Mouse (Mus musculus) hindbrain, postnatal 0 days (tissue): ENCODE results near the gene Helz. TPM values are rescaled to one million over a fixed set of nuclear protein-coding genes. Genes with fewer than 3 reads are reported as not detected.

Experiments used
- ATAC-seq: fragments of 200-750 bp; cut with Nextera tagmentation; 2 replicates; pipeline ENCODE4 v1.8.0; 2017; ENCODE audit warnings: mild to moderate bottlenecking, moderate TSS enrichment, moderate library complexity
- DNase-seq: peaks from one replicate; pipeline ENCODE4 v3.0.0-alpha.2; 2015; ENCODE audit warnings: low spot score
- H3K27ac ChIP-seq: fragments of 300-500 bp; sonication (generic); 2 replicates; pipeline ENCODE4 v1.5.1; 2014; ENCODE audit warnings: mild to moderate bottlenecking
- H3K27me3 ChIP-seq: fragments of 300-500 bp; sonication (generic); 2 replicates; pipeline ENCODE4 v1.6.1; 2014; ENCODE audit warnings: low read length, mixed read lengths; ENCODE audit not compliant: insufficient read depth
- H3K36me3 ChIP-seq: fragments of 300-500 bp; sonication (generic); 2 replicates; pipeline ENCODE4 v1.6.1; 2014; ENCODE audit warnings: low read length, mixed read lengths; ENCODE audit not compliant: insufficient read depth
- H3K4me1 ChIP-seq: fragments of 300-500 bp; sonication (generic); 2 replicates; pipeline ENCODE4 v1.6.1; 2014; ENCODE audit warnings: antibody characterized with exemption, low read length, mixed read lengths; ENCODE audit not compliant: insufficient read depth
- H3K4me2 ChIP-seq: fragments of 300-500 bp; sonication (generic); 2 replicates; pipeline ENCODE4 v1.6.1; 2014; ENCODE audit warnings: low read depth, mild to moderate bottlenecking, low read length, moderate library complexity, mixed read lengths
- H3K4me3 ChIP-seq: fragments of 300-500 bp; sonication (generic); 2 replicates; pipeline ENCODE4 v1.5.1; 2014; ENCODE audit warnings: low read length
- H3K9ac ChIP-seq: fragments of 300-500 bp; sonication (generic); replicated peaks from 2 replicates; pipeline ENCODE4 v1.6.1; 2014; ENCODE audit warnings: mild to moderate bottlenecking, low read length, moderate library complexity, mixed read lengths
- H3K9me3 ChIP-seq: fragments of 300-500 bp; sonication (generic); 2 replicates; pipeline ENCODE4 v1.6.1; 2016; ENCODE audit warnings: low read length, mixed read lengths
- CTCF ChIP-seq: IDR thresholded peaks from 2 replicates; pipeline ENCODE4 v1.5.1; 2016; ENCODE audit warnings: antibody characterized with exemption, control low read depth, low read depth
- WGBS: fragments of 180-500 bp; shearing (Covaris S2); extraction: QIAGEN DNeasy Blood & Tissue Kit; methylation state at CpG from one replicate; pipeline ENCODE4 v1.1.7; 2014; 5-methylcytosine and 5-hydroxymethylcytosine counted together
- polyA plus RNA-seq: library from polyadenylated mRNA; unstranded; fragments of >200 nt; fragmentation: Nextera tagmentation; extraction: Ambion mirVana; gene quantifications from 2 replicates; pipeline ENCODE4 v1.2.1, GENCODE M21; 2015
- total RNA-seq: library from RNA; depleted of rRNA; stranded (reverse); fragments of >200 nt; gene quantifications from 2 replicates; pipeline ENCODE4 v1.2.3, GENCODE M21; 2014

Helz gene
- total and polyA plus RNA-seq, 2 experiments from 2014 or later, result 8.4 to 18.3 TPM

- no peak for TF ChIP-seq CTCF
- Histone ChIP-seq H3K4me2 (no peak overlapping the region), H3K4me1 (no peaks in the 10 kb centered on the region), H3K36me3 (peaks cover 13% of the 10 kb centered on the region; the same call in 1 of the 2 replicates), H3K9ac (no peak overlapping the region), H3K9me3 (no peaks in the 10 kb centered on the region), H3K27ac (no peak overlapping the region), H3K4me3 (no peak overlapping the region), H3K27me3 (no peaks in the 10 kb centered on the region)
- ATAC-seq (no peak), DNase-seq (no peak)
- 67% methylated on average over 5 of the region's 5 CpGs for WGBS
Measured at GRCm38 (mm10) chr11:107657117-107657516, 109.4 kb downstream of the Helz start.

GRCm38 (mm10) chr11:107660452-107660851 is 112.7 kb downstream of the Helz start:
- Histone ChIP-seq H3K4me1 (no peaks in the 10 kb centered on the region), H3K4me2 (no peak overlapping the region), H3K27ac (no peak overlapping the region), H3K36me3 (peaks cover 16% of the 10 kb centered on the region; the same call in 1 of the 2 replicates), H3K9ac (no peak overlapping the region), H3K4me3 (no peak overlapping the region), H3K27me3 (no peaks in the 10 kb centered on the region), H3K9me3 (no peaks in the 10 kb centered on the region)
- no peak for TF ChIP-seq CTCF
- ATAC-seq (no peak), DNase-seq (no peak)
- 87% methylated on average over 4 of the region's 4 CpGs for WGBS

- H3K4me2 ChIP-seq, result no peak overlapping the region
- TF ChIP-seq CTCF, result no peak
- no peak for ATAC-seq
- no peak for DNase-seq
- no peak overlapping the region for H3K9ac ChIP-seq
- H3K9me3 ChIP-seq, result no peaks in the 10 kb centered on the region
- H3K27ac ChIP-seq, result no peak overlapping the region
- H3K4me1 ChIP-seq, result no peaks in the 10 kb centered on the region
- WGBS, result 60% methylated on average over 5 of the region's 5 CpGs
- H3K27me3 ChIP-seq, result no peaks in the 10 kb centered on the region
- peaks cover 17% of the 10 kb centered on the region; the same call in 1 of the 2 replicates for H3K36me3 ChIP-seq
- no peak overlapping the region for H3K4me3 ChIP-seq
Measured at GRCm38 (mm10) chr11:107662666-107663065, 114.9 kb downstream of the Helz start.

- no peak overlapping the region for H3K4me3 ChIP-seq
- WGBS, result 87% methylated on average over 2 of the region's 2 CpGs
- TF ChIP-seq CTCF, result no peak
- no peaks in the 10 kb centered on the region for H3K9me3 ChIP-seq
- no peak overlapping the region for H3K4me2 ChIP-seq
- no peak overlapping the region for H3K27ac ChIP-seq
- DNase-seq, result no peak
- no peaks in the 10 kb centered on the region for H3K27me3 ChIP-seq
- H3K36me3 ChIP-seq, result peaks cover 32% of the 10 kb centered on the region
- H3K9ac ChIP-seq, result no peak overlapping the region
- H3K4me1 ChIP-seq, result no peaks in the 10 kb centered on the region
- ATAC-seq, result no peak
Measured at GRCm38 (mm10) chr11:107667542-107667941, 119.8 kb downstream of the Helz start.

- 84% methylated on average over 6 of the region's 6 CpGs for WGBS
- peaks cover 36% of the 10 kb centered on the region for H3K36me3 ChIP-seq
- no peak for DNase-seq
Measured at GRCm38 (mm10) chr11:107668223-107668622, 120.5 kb downstream of the Helz start.

GRCm38 (mm10) chr11:107668977-107669376 is 121.2 kb downstream of the Helz start:
- ATAC-seq (no peak), DNase-seq (no peak)
- Histone ChIP-seq H3K27me3 (no peaks in the 10 kb centered on the region), H3K4me1 (no peaks in the 10 kb centered on the region), H3K36me3 (peaks cover 36% of the 10 kb centered on the region), H3K27ac (no peak overlapping the region), H3K4me3 (no peak overlapping the region), H3K4me2 (no peak overlapping the region), H3K9ac (no peak overlapping the region), H3K9me3 (no peaks in the 10 kb centered on the region)
- no peak for TF ChIP-seq CTCF
- WGBS, result 82% methylated on average over 4 of the region's 4 CpGs

More at GRCm38 (mm10) chr11:107668223-107668622, 120.5 kb downstream of the Helz start:
- no peaks in the 10 kb centered on the region for H3K9me3 ChIP-seq
- H3K27me3 ChIP-seq, result no peaks in the 10 kb centered on the region
- no peak overlapping the region for H3K4me3 ChIP-seq
- no peak overlapping the region for H3K9ac ChIP-seq
- H3K4me2 ChIP-seq, result no peak overlapping the region
- H3K27ac ChIP-seq, result no peak overlapping the region
- TF ChIP-seq CTCF, result no peak
- H3K4me1 ChIP-seq, result no peaks in the 10 kb centered on the region
- ATAC-seq, result no peak

GRCm38 (mm10) chr11:107674006-107674405 is 126.3 kb downstream of the Helz start:
- 80% methylated on average over 5 of the region's 5 CpGs for WGBS
- H3K4me3 ChIP-seq, result no peak overlapping the region
- no peaks in the 10 kb centered on the region for H3K27me3 ChIP-seq
- no peak overlapping the region for H3K27ac ChIP-seq
- no peaks in the 10 kb centered on the region for H3K9me3 ChIP-seq
- no peak overlapping the region for H3K4me2 ChIP-seq
- peaks cover 20% of the 10 kb centered on the region for H3K36me3 ChIP-seq
- no peak overlapping the region for H3K9ac ChIP-seq
- 0 out of 2 replicates have a peak, but pooled peaks cover 3% of the 10 kb centered on the region for H3K4me1 ChIP-seq
- TF ChIP-seq CTCF, result no peak
- DNase-seq, result no peak
- ATAC-seq, result no peak
